Mouse (Mus musculus) hindbrain, embryonic 11.5 days (tissue): ENCODE results near the gene Cldn34a. TPM values are rescaled to one million over a fixed set of nuclear protein-coding genes. Genes with fewer than 3 reads are reported as not detected.
"Not testable (repeated sequence)": the region's sequence is repeated elsewhere in the genome, so short reads cannot be mapped to it uniquely, and the experiment has no call there.

ENCODE experiments used
- ATAC-seq: fragments of 200-750 bp; cut with Nextera tagmentation; 2 replicates; pipeline ENCODE4 v1.8.0; 2017; ENCODE audit warnings: mild to moderate bottlenecking, moderate TSS enrichment, moderate library complexity; ENCODE audit not compliant: low FRiP score
- DNase-seq: peaks from one replicate; pipeline ENCODE4 v3.0.0-alpha.2; 2015; ENCODE audit warnings: low spot score
- H3K27ac ChIP-seq: fragments of 300-500 bp; sonication (generic); 2 replicates; pipeline ENCODE4 v1.5.1; 2014; ENCODE audit warnings: mild to moderate bottlenecking, low read depth, low read length
- H3K27me3 ChIP-seq: fragments of 300-500 bp; sonication (generic); 2 replicates; pipeline ENCODE4 v1.6.1; 2014; ENCODE audit warnings: mild to moderate bottlenecking, low read length, moderate library complexity, mixed read lengths; ENCODE audit not compliant: control insufficient read depth, insufficient read depth
- H3K36me3 ChIP-seq: fragments of 300-500 bp; sonication (generic); 2 replicates; pipeline ENCODE4 v1.6.1; 2014; ENCODE audit warnings: mild to moderate bottlenecking, low read length, moderate library complexity, mixed read lengths; ENCODE audit not compliant: control insufficient read depth, insufficient read depth
- H3K4me1 ChIP-seq: fragments of 300-500 bp; sonication (generic); replicated peaks from 2 replicates; pipeline ENCODE4 v1.6.1; 2014; ENCODE audit warnings: low read length, mixed read lengths; ENCODE audit not compliant: control insufficient read depth, insufficient read depth
- H3K4me2 ChIP-seq: fragments of 300-500 bp; sonication (generic); replicated peaks from 2 replicates; pipeline ENCODE4 v1.6.1; 2014; ENCODE audit warnings: mild to moderate bottlenecking, low read depth, low read length
- H3K4me3 ChIP-seq: fragments of 300-500 bp; sonication (generic); 2 replicates; pipeline ENCODE4 v1.5.1; 2014; ENCODE audit warnings: low read depth, low read length
- H3K9ac ChIP-seq: fragments of 300-500 bp; sonication (generic); 2 replicates; pipeline ENCODE4 v1.6.1; 2014; ENCODE audit warnings: low read depth, low read length
- H3K9me3 ChIP-seq: fragments of 300-500 bp; sonication (generic); 2 replicates; pipeline ENCODE4 v1.6.1; 2016; ENCODE audit warnings: low read length; ENCODE audit not compliant: control insufficient read depth
- WGBS: fragments of 180-500 bp; shearing (Covaris S2); extraction: QIAGEN DNeasy Blood & Tissue Kit; methylation state at CpG from one replicate; pipeline ENCODE4 v1.1.7; 2014; 5-methylcytosine and 5-hydroxymethylcytosine counted together
- polyA plus RNA-seq: library from polyadenylated mRNA; unstranded; fragments of >200 nt; fragmentation: Nextera tagmentation; extraction: Ambion mirVana; gene quantifications from 2 replicates; pipeline ENCODE4 v1.2.1, GENCODE M21; 2014

The Cldn34a gene
- polyA plus RNA-seq, result not detected in 2 replicates

DNA sequence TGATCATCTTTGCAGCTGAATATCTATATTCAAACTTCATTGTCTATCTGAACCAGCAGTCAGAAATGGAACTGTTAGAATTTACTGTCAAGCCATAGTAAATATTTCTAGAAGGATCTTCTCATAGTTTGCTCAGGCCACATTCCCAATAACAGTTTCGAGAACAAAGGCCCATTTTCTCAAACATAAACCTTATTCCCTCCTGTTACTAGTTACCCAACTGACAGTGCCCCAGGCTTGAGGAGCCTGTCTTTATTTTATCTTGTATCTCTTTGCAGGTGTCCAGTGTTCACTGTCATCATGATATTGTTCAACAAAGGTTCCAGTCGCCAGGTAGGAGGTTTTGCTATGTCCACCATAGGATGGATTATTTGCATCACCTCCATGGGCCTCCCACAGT lies at the start of gene Cldn34a:
Gene Cldn34a (plus strand): TSS at position 301 of the 400 bp plus-strand sequence.
- ATAC-seq, result no peak
- no peak for DNase-seq
- Histone ChIP-seq H3K36me3 (no peaks in the 10 kb centered on the region), H3K4me3 (no peak within 1 kb of the TSS), H3K9me3 (no peaks in the 10 kb centered on the region), H3K4me1 (no peaks in the 10 kb centered on the region), H3K27me3 (no peaks in the 10 kb centered on the region; the same call in 1 of the 2 replicates), H3K4me2 (no peak within 1 kb of the TSS), H3K9ac (no peak within 1 kb of the TSS), H3K27ac (no peak within 1 kb of the TSS)
- WGBS, result 78% methylated on average over 2 of the region's 2 CpGs

DNA sequence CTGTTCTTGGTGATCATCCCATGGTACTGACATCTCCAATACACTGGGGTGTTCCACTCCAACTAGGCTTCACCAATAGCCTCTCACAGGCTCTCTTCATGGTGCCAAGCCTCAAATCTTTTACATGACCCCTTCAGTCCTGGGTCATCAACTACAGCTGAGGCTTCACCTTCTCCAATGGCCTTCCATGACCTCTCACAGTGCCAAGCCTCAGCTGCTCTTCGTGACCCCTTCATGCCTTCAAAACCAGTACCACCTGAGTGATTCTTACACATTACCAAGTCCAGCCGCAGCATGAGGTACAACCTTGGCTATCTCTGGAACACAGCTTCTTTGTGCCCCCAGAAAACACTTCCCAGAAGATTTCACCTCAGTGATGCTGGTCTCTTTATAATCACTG lies 44.5 kb upstream of the Cldn34a start:
- not testable (repeated sequence) for H3K4me1 ChIP-seq, H3K36me3 ChIP-seq, H3K27ac ChIP-seq, H3K4me2 ChIP-seq, H3K9me3 ChIP-seq, H3K4me3 ChIP-seq, ATAC-seq, H3K27me3 ChIP-seq, H3K9ac ChIP-seq, DNase-seq
- WGBS, result 76% methylated on average over 2 of the region's 2 CpGs

DNA sequence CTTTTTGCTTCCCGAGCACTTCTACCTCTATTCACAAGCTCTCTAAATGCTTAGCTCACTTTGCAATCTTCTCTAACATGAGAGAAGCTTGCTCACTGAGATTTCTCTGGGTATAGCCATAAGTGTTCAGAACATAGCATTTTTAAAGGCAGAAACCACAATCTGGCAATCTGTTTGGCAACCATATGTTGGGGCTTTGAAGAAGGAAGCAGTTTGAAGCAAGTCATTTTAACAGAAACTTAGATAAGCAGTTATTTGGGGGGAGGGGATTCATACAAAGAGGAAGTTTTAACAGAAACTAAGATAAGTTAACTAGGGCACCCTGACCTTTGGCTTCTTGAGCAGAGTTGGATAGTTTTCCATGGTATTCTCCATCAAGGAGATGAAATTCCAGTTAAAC lies 17.4 kb upstream of the Cldn34a start:
- no peak overlapping the region for H3K4me3 ChIP-seq
- H3K36me3 ChIP-seq, result no peaks in the 10 kb centered on the region
- ATAC-seq, result no peak
- WGBS, result 86% methylated on average over 1 of the region's 1 CpGs
- no peak for DNase-seq
- no peaks in the 10 kb centered on the region for H3K4me1 ChIP-seq
- no peaks in the 10 kb centered on the region for H3K9me3 ChIP-seq
- H3K27me3 ChIP-seq, result peaks cover 2% of the 10 kb centered on the region; the same call in 1 of the 2 replicates
- H3K27ac ChIP-seq, result no peak overlapping the region
- no peak overlapping the region for H3K4me2 ChIP-seq
- H3K9ac ChIP-seq, result no peak overlapping the region

DNA sequence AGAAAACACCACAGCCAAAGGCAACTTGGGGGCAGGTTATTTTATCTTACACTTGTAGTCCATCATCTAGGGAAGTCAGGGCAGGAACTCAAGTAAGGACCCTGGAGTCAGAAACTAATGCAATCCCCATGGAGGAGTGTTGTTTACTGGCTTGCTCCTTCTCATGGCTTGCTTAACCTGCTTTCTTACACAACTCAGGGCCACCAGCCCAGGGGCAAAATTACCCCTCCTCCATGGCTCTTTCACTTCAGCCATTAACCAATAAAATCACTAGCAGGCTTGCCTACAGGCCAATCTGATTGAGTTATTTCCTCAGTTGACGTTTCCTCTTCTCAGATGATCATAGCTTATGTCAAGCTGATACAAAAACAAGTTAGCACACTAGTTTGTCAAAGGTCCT lies 15.0 kb upstream of the Cldn34a start:
- H3K4me2 ChIP-seq, result no peak overlapping the region
- WGBS, result 56% methylated on average over 1 of the region's 1 CpGs
- DNase-seq, result no peak
- no peak overlapping the region for H3K4me3 ChIP-seq
- no peaks in the 10 kb centered on the region for H3K9me3 ChIP-seq
- H3K4me1 ChIP-seq, result no peaks in the 10 kb centered on the region
- peaks cover 2% of the 10 kb centered on the region; the same call in 1 of the 2 replicates for H3K27me3 ChIP-seq
- no peak overlapping the region for H3K9ac ChIP-seq
- no peak for ATAC-seq
- no peak overlapping the region for H3K27ac ChIP-seq
- no peaks in the 10 kb centered on the region for H3K36me3 ChIP-seq

DNA sequence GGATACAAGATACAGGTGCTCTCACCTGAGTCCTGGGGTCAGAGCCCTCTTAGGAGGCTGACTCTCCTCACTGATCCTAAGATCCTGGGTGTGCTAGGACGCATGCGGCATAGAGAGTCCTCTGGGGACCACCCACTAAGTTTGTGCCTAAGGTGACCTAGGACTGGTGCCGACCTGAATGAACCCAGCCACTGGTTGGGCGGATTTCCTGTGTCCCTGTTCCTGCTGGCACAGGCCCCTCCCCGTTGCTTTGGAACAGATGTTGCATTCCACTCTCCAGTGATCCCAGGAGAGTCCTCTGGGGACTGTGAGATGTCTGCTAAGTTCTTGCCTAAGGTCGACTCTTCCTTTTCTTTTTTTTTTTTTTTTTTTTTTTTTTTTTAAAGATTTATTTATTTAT lies 5.7 kb upstream of the Cldn34a start:
- no peak overlapping the region for H3K27ac ChIP-seq
- ATAC-seq (no peak), DNase-seq (no peak)
- no peaks in the 10 kb centered on the region for H3K36me3 ChIP-seq
- H3K4me2 ChIP-seq, result no peak overlapping the region
- no peaks in the 10 kb centered on the region for H3K9me3 ChIP-seq
- H3K9ac ChIP-seq, result no peak overlapping the region
- H3K27me3 ChIP-seq, result no peaks in the 10 kb centered on the region
- 75% methylated on average over 6 of the region's 6 CpGs for WGBS
- H3K4me1 ChIP-seq, result no peaks in the 10 kb centered on the region
- H3K4me3 ChIP-seq, result no peak overlapping the region

Other genes with a start within 250 kb of the Cldn34a start
- 15.5 and 16.2 TPM in 2 replicates for gene Kantr, start 235.8 kb upstream of the Cldn34a start, polyA plus RNA-seq
- 29.4 and 38.5 TPM in 2 replicates for gene Tspyl2, start 220.9 kb upstream of the Cldn34a start, polyA plus RNA-seq
- gene Gpr173, start 194.6 kb upstream of the Cldn34a start, polyA plus RNA-seq, result 4.7 and 7.2 TPM in 2 replicates
- gene Shroom2, start 206.1 kb downstream of the Cldn34a start, polyA plus RNA-seq, result 14.3 and 14.4 TPM in 2 replicates
- gene Gpr143, start 218.6 kb downstream of the Cldn34a start, polyA plus RNA-seq, result 0.14 and 0.15 TPM in 2 replicates